Mouse (Mus musculus) cerebral cortex, adult 2 months (tissue): ENCODE data around the gene Inip.

Experiments used
- WGBS: fragments of 180-500 bp; shearing (Covaris S2); methylation state at CpG from one replicate; pipeline ENCODE4 v1.1.7; 2018; 5-methylcytosine and 5-hydroxymethylcytosine counted together

Inip gene

DNA sequence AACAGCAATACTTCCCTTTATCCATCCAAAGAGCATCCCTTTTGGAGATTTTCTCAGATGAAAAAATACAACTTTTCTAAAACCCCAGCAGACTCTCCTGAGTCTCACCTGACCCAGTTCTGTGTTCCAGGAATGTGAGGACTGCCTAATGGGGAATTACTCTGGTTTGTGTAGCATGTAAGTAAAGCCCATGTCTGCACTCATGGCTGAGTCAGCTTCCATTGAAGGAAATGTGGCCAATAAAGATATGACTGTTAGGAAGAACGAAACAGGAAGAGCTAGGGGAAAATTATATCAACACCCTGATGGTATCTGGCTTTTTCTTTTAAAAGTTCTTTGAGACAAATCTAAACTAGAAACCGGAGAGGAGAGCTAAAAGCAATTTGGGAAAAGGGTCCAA is 33.7 kb downstream of the Inip start:
- 85% methylated on average over 2 of the region's 2 CpGs for WGBS

- 44% methylated on average over 7 of the region's 7 CpGs for WGBS
Measured at GRCm38 (mm10) chr4:59765385-59766005, 35.9 kb downstream of the Inip start.

- WGBS, result 78% methylated on average over 7 of the region's 7 CpGs
Measured at GRCm38 (mm10) chr4:59764950-59765349, 36.4 kb downstream of the Inip start.

DNA sequence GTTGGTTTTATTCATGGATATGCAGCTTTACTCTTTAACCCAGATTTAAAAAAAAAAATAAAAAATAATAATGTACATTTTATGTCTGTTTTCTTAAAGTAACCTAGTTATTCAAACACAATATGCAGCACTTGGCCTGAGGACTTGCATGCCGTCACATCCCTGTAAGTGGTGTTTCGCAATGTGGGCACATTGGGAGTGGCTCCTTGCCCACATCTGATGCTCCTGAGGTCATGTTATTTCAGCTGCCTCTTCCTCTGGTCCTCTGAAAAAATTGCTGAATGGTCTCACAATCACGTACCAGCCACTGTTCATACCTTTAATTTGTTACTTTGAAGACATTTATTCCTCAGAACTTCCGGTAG is 40.0 kb downstream of the Inip start:
- WGBS, result 80% methylated on average over 4 of the region's 4 CpGs

DNA sequence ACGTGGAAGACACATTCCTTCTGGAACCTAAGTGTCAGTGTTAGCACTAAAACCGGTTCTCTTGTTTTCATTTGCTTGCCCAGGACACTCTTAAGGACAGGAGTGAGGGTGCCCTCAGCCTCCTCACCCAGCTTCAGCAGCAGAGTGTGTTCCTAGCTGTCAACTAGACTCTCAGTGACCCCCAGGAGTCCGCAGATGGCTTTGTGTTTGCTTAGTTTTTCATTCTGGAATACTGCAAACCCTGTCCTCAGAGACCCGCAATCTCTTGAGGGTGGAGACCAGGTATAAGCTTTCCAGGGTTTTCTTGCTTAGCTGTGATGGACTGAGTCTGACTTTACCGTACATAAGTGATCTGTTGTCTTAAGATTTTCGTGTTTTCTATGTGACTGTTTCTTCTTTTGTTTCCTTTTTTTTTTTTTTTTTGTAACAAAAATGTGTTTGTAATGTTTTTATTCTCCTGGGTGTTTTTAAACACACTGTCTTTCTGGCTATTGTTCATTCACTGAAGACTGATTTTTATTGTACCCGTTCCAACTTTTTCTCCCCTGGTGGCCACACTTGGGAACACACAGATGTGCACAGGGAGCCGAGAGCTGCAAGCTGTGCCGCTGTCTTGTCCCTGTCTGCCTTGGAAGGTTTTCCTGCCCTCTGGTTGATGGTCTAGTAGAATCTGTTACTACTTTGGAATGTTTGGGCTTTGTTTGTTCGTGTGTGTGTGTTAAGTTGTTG is 40.6 kb downstream of the Inip start:
- WGBS, result 51% methylated on average over 10 of the region's 10 CpGs

DNA sequence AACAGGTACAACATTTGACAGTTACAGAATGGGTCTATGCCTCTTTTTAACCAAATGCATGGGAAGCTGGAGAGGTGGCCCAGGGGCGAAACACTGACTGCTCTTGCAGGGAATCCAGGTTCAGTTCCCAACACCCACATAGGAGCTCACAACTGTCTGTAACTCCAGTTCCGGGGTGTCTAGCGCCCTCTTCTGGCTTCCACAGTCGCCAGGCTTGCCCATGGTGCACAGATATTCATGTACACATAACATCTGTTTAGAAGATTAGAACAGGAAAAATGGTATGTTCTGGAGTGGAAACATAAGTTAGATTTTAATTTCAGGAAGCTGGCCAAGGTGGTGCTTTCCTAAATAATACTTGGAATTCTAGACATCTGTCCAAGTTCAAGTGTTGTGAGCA is 41.4 kb downstream of the Inip start:
- 72% methylated on average over 4 of the region's 4 CpGs for WGBS

DNA sequence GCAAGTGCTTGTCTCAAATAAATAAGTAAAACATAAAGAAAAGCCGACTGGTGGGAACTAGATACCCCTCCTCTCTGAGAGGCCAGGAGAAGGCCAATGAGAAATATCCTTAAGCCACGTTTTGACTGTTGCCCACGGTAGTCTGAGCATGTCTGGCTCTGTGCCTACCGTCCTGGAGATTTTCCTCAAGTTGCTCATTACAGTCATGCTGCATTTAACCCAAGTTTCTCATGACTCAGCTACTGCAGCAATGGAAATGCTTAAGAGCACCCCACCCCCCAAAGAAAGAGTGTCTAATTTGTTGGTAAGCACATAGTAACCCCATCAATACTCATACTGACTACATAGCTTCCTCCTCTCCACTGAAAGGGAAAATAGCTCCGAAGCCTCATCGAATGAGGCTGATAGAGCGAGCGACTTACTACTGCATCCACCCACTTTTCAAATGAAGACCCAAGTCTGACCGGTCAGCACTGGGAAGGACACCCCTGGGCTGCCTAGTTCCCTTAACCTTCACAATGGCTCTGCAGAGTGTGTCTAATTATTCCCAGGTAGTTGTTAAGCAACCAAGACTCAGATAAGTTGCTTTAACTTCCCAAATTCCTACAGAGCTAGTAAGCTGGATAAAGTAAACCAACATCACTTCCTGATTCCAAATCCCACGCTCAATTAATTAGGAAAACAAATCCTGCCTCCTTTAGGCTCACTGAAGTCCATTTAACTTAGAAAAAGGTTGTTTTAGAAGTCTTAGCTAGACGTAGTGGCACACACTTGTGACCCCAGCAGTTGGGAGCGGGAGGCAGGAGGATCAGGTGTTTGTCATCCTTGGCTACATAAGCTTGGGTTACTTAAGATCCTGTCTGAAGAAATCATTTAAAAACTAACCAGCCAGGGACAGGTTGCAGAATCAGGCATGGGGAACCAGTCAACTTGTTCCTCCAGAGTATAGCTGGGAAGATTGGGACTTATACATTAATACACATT is 43.6 kb downstream of the Inip start:
- WGBS, result 82% methylated on average over 12 of the region's 12 CpGs

DNA sequence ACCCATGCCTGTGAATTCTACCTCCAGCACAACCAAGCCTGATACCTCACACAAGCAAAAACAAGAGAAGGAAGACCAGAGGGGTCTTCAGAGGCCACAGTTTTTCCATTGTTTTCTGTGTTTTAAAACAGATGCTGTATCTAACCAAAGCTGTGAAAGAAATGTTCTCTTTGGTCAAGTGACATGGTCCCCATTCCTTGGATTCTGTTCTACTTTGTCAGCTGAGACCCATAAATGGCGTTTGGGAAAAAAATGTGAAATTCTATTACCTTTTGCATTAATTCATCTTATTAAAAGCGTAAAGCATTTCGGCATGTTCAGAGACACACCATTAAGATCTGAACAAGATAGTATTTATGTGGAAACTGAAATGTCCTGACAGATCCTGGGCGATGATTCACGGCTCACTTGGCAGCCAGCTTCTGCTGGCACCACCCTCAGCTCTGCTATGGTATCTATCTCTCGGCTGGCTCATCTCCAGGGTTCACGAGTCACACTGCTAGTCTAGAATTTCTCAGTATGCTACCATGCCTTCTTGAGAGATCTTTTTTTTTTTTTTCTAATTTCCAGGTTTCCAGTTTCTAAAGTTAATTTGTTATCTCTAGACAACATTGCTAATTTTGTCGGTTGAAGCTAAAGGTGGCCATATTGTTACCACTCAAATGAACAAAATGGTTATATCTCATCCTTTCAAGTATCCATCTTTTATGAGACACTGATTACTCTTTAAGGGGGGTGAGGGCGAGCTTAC is 44.9 kb downstream of the Inip start:
- WGBS, result 41% methylated on average over 9 of the region's 9 CpGs

DNA sequence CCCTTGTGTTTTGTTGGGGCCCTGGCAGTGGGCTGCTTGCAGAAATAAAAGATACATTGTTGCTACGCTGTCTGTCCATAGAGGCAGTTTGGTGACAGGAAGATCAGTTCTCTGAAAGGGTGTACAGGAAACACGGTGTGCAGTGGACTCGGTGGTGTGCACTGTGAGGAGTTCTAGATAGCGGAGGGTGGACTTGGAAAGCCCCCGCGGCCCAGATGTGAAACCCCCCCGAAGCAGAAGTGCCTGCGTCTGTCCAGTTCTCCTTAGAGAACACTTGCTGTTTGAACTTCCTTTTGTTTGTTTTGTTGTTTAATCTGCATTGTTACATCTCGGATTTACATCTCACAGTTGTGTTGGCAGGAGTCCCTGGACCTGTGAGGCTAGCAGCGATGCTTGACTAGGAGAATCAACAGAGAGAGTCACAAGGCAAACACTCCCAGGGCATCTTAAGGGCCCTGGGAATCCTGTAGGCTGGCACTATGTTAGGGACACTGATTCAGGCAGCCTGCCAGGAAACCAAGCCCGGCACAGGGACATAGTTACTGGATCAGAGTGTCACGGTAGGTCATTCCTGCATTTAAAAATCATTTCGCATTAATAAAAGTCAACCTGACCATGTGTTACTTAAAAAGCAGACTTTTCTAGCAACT is 47.8 kb downstream of the Inip start:
- 54% methylated on average over 13 of the region's 13 CpGs for WGBS

GRCm38 (mm10) chr4:59739882-59740281 is 61.5 kb downstream of the Inip start:
- 80% methylated on average over 2 of the region's 2 CpGs for WGBS

DNA sequence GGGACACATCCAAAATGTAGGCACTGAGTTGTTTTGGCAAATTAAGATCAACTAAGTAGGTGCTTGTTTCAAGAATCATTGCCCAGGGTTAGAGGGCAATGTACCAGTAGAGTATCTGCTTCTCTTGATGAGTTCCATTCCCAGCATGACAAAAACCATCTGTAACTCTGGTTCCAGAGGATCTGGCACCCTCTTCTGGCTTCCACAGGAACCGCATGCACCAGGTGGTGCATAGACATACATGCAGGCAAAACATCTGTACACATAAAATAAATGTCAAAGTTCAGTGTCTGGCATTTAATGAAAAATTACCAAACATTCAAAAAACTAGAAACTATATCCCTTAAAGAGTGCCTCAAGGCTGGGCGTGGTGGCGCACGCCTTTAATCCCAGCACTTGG is 62.1 kb downstream of the Inip start:
- over 99% methylated on average over 4 of the region's 4 CpGs for WGBS

- WGBS, result 96% methylated on average over 7 of the region's 7 CpGs
Measured at GRCm38 (mm10) chr4:59731544-59731943, 69.8 kb downstream of the Inip start.

DNA sequence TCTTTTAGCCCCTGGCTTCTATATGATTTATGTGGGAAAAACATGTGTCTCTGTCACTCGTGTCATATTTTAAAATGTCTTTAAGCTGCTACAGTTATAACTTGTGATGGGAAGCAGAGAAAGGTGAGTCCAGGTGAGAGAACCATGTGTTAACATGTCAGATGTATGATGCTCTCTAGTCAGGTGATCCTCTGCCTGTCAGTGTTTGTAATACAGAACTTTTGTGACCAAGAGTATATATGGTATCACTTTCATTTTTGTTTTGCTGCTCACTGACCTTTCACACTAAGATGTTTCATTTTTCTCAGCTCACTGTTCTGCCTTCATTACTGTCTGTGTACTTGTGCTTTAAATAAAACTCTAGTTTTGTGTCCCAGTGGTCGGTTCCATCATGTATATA is 72.5 kb downstream of the Inip start:
- WGBS, result 93% methylated on average over 2 of the region's 2 CpGs

DNA sequence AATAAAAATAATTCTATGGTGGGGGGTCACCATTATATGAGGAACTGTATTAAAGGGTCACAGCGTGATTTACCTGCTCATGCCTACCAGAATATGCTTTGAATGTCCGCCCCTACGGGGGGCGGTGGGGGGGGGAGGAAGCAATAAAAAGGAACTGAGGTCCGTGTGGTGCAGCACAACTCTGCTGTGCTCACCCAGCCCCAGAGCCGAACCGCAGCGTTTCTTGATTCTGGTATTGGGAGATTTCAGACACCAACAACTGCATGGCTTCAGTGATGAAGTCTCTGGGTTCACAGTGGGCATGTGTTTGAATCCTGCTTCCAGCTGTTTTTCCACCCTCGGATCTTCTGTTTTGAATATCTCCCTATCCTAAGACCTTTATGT is 73.5 kb downstream of the Inip start:
- WGBS, result 83% methylated on average over 9 of the region's 9 CpGs

DNA sequence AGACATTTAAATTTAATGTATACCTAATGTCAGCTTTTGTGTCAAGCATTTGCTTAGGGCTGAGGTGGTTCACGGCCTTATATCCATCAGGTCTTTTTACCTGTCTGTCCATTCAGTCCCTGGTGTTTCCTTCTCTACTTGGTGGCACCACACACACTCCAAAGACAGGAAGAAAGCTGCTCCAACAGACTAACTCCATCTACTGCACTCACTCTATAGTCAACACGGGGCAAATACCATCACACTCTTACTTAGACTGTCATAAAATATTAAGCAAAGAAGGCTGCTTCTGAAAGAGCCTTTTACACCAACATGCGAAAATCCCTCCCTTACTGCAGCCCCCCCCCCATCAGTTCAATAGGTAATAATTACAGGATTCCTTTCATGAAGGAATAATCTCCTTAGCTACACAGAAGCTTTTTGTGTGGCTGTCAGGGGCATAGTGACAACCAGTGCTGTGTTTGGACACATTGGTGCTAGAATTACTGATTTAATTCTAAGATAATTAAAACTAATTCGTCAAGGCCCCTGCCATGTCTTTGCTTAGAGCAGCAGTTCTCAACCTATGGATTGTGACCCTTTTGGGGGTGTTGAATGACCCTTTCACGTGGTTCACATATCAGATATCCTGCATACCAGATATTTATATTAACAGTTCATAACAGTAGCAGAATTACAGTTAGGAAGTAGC is 74.1 kb downstream of the Inip start:
- 66% methylated on average over 5 of the region's 5 CpGs for WGBS

DNA sequence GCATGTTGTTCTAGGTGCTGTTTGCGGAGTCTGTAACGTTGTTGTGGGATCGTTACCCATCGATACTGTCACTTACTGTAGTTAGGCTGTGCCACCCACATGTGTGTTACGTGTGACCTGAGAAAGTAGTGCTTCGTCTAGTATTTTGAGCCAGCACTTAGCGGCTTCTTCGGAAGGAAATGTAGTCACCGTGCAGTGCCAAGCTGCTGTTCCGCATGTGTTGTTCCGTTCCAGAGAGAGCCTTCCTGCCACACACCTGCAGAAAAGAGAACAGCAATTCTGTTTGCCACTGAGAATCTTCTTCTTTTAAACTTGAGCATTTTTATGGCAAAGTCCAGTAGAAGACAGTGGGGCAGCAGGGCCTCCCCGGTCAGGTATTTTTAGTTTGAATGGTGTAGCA is 74.9 kb downstream of the Inip start:
- WGBS, result 82% methylated on average over 12 of the region's 12 CpGs

DNA sequence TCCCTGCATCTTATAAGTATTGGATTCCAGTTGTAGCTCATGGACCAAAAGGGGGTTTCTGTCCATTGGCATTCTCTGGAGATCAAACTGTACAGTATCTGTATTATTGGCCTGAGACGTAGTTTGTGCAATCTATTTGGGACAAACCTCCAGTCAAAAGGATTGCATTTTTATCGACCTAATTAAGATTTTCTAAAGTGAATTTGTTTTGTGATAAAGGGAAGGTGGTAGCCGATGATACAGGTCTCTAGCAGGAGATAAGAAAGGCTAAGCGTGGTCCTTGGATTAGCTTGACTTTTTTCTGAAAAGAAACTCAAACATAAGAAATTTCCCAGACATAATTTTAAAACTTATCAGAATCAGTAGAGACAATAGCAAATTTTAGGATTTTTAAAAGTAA is 75.8 kb downstream of the Inip start:
- WGBS, result 91% methylated on average over 4 of the region's 4 CpGs

DNA sequence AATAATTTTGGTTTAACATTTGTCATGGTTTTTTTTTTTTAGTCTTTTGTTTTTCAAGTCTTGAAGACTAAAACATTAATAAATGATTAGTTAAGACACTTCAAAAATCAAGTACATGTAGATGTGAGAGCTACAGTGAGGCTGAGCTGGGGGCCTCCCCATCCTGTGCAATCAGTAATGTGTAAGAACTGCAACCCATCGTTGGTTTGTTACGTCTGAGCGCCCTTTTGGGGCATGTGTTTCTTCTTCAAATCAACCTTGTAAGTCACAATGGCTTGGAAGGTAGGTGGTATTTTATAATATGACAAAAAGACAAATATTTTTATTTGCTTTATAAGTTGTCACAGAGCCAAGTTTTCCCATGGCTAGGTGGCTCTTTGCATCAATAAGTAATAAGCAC is 79.6 kb downstream of the Inip start:
- WGBS, result 93% methylated on average over 3 of the region's 3 CpGs
